Mouse (Mus musculus): ENCODE data around the gene Cdrt4.

DNA sequence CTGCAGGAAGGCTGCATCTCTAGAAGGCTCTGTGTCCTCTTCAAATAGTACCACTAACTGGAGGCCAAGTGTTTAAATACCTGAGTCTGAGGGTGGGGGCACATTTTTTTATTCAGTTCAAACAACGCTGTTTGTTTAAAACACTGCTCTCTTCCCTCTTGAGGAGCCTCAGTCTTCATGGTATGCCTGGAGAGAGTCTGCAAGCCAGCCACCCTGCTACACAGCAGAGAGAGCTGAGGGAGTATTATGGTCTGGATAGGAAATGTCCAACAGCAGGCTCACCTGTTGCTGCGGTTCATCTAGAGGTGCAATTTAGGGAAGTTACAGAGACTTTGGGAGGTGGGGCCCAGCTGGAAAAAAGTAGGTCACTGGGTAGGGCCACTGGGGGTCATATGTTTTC lies 35.5 kb upstream of the Cdrt4 start:
- TF ChIP-seq CTCF (IDR thresholded peaks at IDR 0.05; ENCODE audit: low read depth) (no peak), EP300 (optimal IDR thresholded peaks at IDR 0.05) (no peak)
